ENCODE assay signal across 9 mouse cellular contexts in the genomic region with DNA sequence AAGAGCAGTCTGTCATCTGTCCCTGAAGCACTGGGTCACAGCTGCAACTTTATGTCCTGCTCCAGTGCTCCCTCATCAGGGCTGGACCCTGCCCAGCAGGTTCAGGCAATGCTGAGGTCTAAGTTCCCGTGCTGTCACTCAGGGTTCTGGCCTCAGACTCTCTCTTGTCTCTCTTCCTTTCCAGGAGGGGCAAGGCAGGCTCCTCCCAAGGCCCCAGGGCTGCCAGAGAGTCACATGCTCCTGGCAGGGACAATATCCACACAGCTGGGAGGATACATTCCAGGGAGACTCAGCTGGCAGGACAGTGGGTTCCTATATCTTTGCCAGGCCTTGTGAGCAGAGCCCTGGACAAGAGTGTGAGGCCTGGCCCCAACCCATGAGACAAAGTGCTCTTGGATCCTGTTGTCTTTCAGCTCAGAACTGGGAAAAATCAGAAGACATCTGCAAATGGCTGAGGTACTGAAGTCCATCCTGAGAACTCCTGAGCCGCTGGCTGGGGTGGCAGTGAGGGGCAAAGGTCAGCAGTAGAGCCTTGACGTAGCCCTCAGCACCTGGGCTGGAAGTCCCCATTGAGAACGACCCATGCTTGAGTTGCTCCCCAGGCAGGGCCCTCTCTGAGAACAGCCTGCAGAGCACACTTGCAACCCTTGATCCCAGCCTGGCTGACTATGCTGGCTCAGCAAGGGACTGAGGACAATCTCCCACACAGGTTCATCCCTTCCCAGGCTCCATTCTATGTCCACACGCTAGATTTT. TPM values are rescaled to one million over a fixed set of nuclear protein-coding genes. Genes with fewer than 3 reads are reported as not detected.
A peak's percentile ranks its signal among the peaks of the same experiment; 100 is the strongest.
DNase-seq lines count a peak whose midpoint lies in the region; ATAC-seq lines count a peak whose summit lies in the region.
"Had no signal": no experiment of that assay in that cellular context is flagged by ENCODE, and none has a peak within 500 bp of the region (broad histone marks: within the 10 kb centered on the region; RNA-seq: fewer than 3 reads in every experiment).

No protein-coding gene starts in this region.

- H3K9me3 ChIP-seq in lung, embryonic 15.5 days: no peaks in the 10 kb centered on the region
- H3K9me3 ChIP-seq: limb, embryonic 15.5 days had no signal

- peaks cover 15% of the 10 kb centered on the region; the same call in 1 of the 2 replicates for H3K36me3 ChIP-seq in lung, embryonic 15.5 days

- no peak overlapping the region for H3K9ac ChIP-seq in lung, embryonic 15.5 days
- H3K9ac ChIP-seq: limb, embryonic 15.5 days had no signal

- peak overlapping the region; percentile 32; the same call in 1 of the 2 replicates for H3K27ac ChIP-seq in lung, embryonic 15.5 days
- H3K27ac ChIP-seq: limb, embryonic 15.5 days had no signal

- H3K27me3 ChIP-seq in lung, embryonic 15.5 days: no peaks in the 10 kb centered on the region
- H3K27me3 ChIP-seq: limb, embryonic 15.5 days had no signal

- 55% methylated on average over 5 of the region's 5 CpGs for WGBS in lung, embryonic 15.5 days

- ATAC-seq in lung, embryonic 15.5 days (ENCODE audit: borderline replicate concordance, extremely low read depth, low FRiP score, low TSS enrichment): peak; percentile 81
- ATAC-seq in megakaryocyte-erythroid progenitor cell, adult 5-6 weeks (replicated peaks; ENCODE audit: low FRiP score, low TSS enrichment, poor library complexity, severe bottlenecking): no peak

- no peak overlapping the region for H3K4me2 ChIP-seq in lung, embryonic 15.5 days
- H3K4me2 ChIP-seq: limb, embryonic 15.5 days had no signal

- peak; percentile 52 to 58 for DNase-seq in cerebellum, adult 18-20 months
- DNase-seq in cerebellum, adult 8-10 months: no peak
- peak; percentile 81 for DNase-seq in adrenal gland, adult 8-10 months
- DNase-seq in gastrocnemius, postnatal 4 days (ENCODE audit: low spot score in 2 of 2): peak; percentile 63 to 87
- DNase-seq in kidney, postnatal 25 days: peak; percentile 90 to 96
- DNase-seq in telencephalon, adult 2 months (ENCODE audit: low read depth, low spot score): peak; percentile 72

- H3K4me3 ChIP-seq in lung, embryonic 15.5 days: no peak overlapping the region
- H3K4me3 ChIP-seq: limb, embryonic 15.5 days had no signal

- no peaks in the 10 kb centered on the region for H3K4me1 ChIP-seq in lung, embryonic 15.5 days
- H3K4me1 ChIP-seq: limb, embryonic 15.5 days had no signal

RNA-seq across cellular contexts. Expression of gene Plekhf1, which starts 10.2 kb away (rescaled TPM):
- 1 to 10 TPM; 1.2 to 1.9 (median 1.7) TPM for total RNA-seq in adrenal gland, adult 8-10 months (2022)
- total RNA-seq in gastrocnemius, postnatal 4 days (2021): 1 to 10 TPM; 5.8 to 6.5 TPM
- polyA plus RNA-seq in lung, embryonic 15.5 days (2015; fragmentation: Nextera tagmentation; extraction: Ambion mirVana): 5.5 TPM in 2 replicates
- total RNA-seq in megakaryocyte-erythroid progenitor cell, adult 5-6 weeks (2014; fragmentation: Nextera tagmentation): 1.0 TPM in 1 of 2 replicates, not detected in the other
- 0.38 and 0.42 TPM in 2 replicates for total RNA-seq in megakaryocyte-erythroid progenitor cell, adult 5-6 weeks (2017)

RNA-seq across cellular contexts. Expression of gene 1600014C10Rik, which starts 34.6 kb away (rescaled TPM):
- 10 to 100 TPM; 33.8 to 64.0 (median 45.6) TPM for total RNA-seq in adrenal gland, adult 8-10 months (2022)
- total RNA-seq in gastrocnemius, postnatal 4 days (2021): 10 to 100 TPM; 12.2 to 14.0 TPM
- polyA plus RNA-seq in lung, embryonic 15.5 days (2015; fragmentation: Nextera tagmentation; extraction: Ambion mirVana): 16.0 and 19.0 TPM in 2 replicates
- total RNA-seq in megakaryocyte-erythroid progenitor cell, adult 5-6 weeks (2014; fragmentation: Nextera tagmentation): 8.6 and 9.2 TPM in 2 replicates
- total RNA-seq in megakaryocyte-erythroid progenitor cell, adult 5-6 weeks (2017): 4.9 and 9.2 TPM in 2 replicates

RNA-seq across cellular contexts. Expression of gene Pop4, which starts 53.6 kb away (rescaled TPM):
- total RNA-seq in adrenal gland, adult 8-10 months (2022): 10 to 100 TPM; 48.6 to 85.5 (median 68.1) TPM
- 10 to 100 TPM; 20.1 to 26.3 TPM for total RNA-seq in gastrocnemius, postnatal 4 days (2021)
- polyA plus RNA-seq in lung, embryonic 15.5 days (2015; fragmentation: Nextera tagmentation; extraction: Ambion mirVana): 57.5 and 59.5 TPM in 2 replicates
- total RNA-seq in megakaryocyte-erythroid progenitor cell, adult 5-6 weeks (2014; fragmentation: Nextera tagmentation): 25.7 and 42.9 TPM in 2 replicates
- total RNA-seq in megakaryocyte-erythroid progenitor cell, adult 5-6 weeks (2017): 50.6 and 65.2 TPM in 2 replicates
